Mouse (Mus musculus): Measurements from ENCODE around the gene Myo1g. TPM values are rescaled to one million over a fixed set of nuclear protein-coding genes. Genes with fewer than 3 reads are reported as not detected.

The Myo1g gene
- polyA plus RNA-seq, 1 experiment: 0.11 TPM

DNA sequence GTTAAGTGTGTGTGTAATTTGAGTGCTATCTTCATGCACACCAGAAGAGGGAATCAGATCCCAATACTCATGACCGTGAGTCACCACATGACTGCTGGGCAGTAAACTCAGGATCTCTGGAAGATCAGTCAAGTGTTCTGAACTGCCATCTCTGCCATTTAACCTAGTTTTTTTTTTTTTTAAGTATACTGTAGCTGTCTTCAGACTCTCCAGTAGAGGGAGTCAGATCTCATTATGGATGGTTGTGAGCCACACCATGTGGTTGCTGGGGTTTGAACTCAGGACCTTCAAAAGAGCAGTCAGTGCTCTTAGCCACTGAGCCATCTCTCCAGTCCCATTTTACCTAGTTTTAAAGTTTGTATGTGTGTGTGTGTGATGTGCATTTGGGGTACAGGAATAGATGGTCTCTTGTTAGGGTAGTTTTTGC is 2.9 kb upstream of the Myo1g start:
- TF ChIP-seq POLR2A (IDR thresholded peaks at IDR 0.05; ENCODE audit: low read depth, low read length): peak; percentile 55
- TF ChIP-seq CTCF (IDR thresholded peaks at IDR 0.05; ENCODE audit: borderline replicate concordance, insufficient read depth, low read length): no peak
- H3K4me1 ChIP-seq (ENCODE audit: control insufficient read depth, insufficient read depth, low read length): peaks cover 6% of the 10 kb centered on the region

DNA sequence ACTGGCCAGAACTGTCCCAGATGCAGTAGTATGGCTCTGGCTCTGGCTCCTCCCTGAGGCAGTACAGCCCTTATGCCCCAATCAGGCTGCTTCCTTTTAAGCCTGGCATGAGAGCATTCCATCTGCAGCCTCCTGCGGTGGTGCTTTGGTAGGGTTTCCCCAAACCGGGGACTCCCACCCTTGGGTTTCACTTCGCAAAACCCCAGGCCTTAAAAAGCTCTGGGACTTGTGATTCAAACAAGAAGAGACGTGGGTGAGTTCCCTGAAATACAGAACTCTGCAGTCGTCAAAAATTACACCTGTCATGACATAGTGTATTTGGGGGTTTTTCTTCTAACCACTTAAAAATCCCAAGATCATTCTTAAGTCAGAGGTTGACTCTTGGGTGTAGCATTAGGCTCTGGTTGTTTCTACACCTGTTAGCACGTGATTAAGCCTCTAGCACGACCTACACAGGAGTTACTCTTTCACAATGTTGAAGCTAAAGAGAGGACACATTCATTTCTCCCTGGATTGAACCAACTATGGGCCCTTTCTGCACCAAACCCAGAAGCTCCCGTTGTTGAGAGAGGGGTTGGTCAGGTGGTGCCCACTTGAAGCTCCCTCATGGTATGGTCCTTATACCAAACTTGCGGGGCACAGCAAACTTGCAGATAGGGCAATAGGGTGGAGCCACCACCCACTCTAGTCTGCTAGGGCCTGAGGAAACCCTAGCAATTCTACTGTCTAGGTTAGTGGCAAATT is 2.2 kb upstream of the Myo1g start:
- H3K4me3 ChIP-seq (ENCODE audit: insufficient read depth, low read length): no peak overlapping the region
- TF ChIP-seq POLR2A (IDR thresholded peaks at IDR 0.05; ENCODE audit: low read depth, low read length): no peak
- no peak for TF ChIP-seq CTCF (IDR thresholded peaks at IDR 0.05; ENCODE audit: borderline replicate concordance, insufficient read depth, low read length)
- peaks cover 6% of the 10 kb centered on the region for H3K4me1 ChIP-seq (ENCODE audit: control insufficient read depth, insufficient read depth, low read length)
- H3K27ac ChIP-seq (ENCODE audit: insufficient read depth, low read length): no peak overlapping the region

More for the DNA sequence above, 2.9 kb upstream of the Myo1g start:
- Histone ChIP-seq H3K27ac (ENCODE audit: insufficient read depth, low read length) (no peak overlapping the region), H3K4me3 (ENCODE audit: insufficient read depth, low read length) (no peak overlapping the region)

DNA sequence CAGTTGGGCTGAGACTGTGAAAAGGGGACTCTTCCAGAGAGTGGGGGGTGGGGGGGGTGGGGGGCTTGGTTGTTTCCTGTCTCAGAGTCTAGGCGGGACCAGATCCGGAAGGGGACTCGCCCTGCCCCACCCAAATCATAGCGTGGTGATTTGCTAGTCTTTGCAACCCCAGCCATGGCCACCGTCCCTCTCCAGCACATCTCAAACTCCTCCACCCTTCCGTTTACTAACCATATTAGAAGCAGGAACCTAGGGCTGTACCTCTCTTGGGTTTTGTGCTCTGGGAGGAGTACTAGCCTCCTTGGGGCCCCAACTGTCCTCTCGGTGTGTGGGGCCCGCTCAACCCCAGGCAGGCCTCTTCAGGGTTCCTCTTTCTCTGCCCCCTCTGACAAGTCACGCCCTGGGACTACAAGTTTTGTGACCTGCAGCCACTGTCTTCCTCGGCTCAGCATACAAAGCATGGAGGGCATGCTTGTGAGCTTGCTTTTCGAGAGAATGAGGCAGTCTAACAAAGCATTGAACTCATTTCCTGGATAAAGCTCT is 1.2 kb downstream of the Myo1g start:
- no peak overlapping the region for H3K27ac ChIP-seq (ENCODE audit: insufficient read depth, low read length)
- H3K4me1 ChIP-seq (ENCODE audit: control insufficient read depth, insufficient read depth, low read length): no peaks in the 10 kb centered on the region
- no peak overlapping the region for H3K4me3 ChIP-seq (ENCODE audit: insufficient read depth, low read length)
- TF ChIP-seq POLR2A (IDR thresholded peaks at IDR 0.05; ENCODE audit: low read depth, low read length) (no peak), CTCF (IDR thresholded peaks at IDR 0.05; ENCODE audit: borderline replicate concordance, insufficient read depth, low read length) (no peak)

DNA sequence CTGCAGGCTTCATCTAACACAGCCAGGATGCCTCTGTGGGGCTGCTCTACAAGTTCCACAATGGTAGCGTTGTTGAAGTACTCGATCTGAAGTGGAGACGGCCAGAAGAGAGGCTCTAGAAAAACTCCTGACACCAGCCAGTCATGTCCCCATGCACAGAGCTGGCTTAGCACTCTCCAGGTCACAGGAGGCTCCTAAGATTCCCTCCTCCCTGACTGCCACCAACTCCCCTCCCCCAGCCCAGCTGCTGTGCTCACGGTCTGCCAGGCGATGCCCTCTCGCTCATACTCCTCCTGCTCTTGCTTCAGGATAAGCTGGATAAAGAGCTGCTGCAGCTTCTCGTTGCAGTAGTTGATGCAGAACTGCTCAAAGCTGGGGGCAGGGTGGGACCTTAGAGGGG is 5.9 kb downstream of the Myo1g start:
- Histone ChIP-seq H3K27ac (ENCODE audit: insufficient read depth, low read length) (no peak overlapping the region), H3K4me3 (ENCODE audit: insufficient read depth, low read length) (no peak overlapping the region), H3K4me1 (ENCODE audit: control insufficient read depth, insufficient read depth, low read length) (no peaks in the 10 kb centered on the region)
- TF ChIP-seq CTCF (IDR thresholded peaks at IDR 0.05; ENCODE audit: borderline replicate concordance, insufficient read depth, low read length) (no peak), POLR2A (IDR thresholded peaks at IDR 0.05; ENCODE audit: low read depth, low read length) (no peak)

DNA sequence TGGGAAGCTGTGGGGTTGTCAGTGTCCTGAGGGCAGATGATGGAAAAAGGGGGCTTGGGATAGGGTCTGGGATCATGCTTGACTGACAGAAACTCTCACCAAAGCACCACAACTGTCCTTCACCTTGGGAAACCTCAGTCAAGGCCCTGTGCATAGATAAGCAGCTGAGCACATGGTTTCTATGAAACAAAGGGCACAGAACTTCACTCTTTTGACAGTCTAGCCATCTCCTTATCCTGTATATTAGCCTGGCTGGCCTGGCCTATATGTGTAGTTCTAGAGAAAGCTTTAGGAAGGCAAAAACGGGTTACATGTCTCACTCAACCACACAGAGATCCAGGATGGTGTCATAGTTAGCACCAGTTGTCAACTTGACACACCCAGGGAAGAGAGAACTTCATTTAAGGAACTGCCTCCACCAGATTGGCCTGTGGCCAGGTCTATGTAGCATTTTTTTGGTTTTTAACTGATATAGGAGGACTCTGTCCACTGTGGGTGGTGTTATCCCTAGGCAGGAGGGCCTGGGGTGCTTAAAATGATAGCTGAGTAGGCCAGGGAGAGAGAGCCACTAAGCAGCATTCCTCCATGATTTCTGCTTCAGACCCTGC is 12.4 kb downstream of the Myo1g start:
- H3K27ac ChIP-seq (ENCODE audit: insufficient read depth, low read length): no peak overlapping the region
- no peak overlapping the region for H3K4me3 ChIP-seq (ENCODE audit: insufficient read depth, low read length)
- no peaks in the 10 kb centered on the region for H3K4me1 ChIP-seq (ENCODE audit: control insufficient read depth, insufficient read depth, low read length)
- TF ChIP-seq CTCF (IDR thresholded peaks at IDR 0.05; ENCODE audit: borderline replicate concordance, insufficient read depth, low read length) (no peak), POLR2A (IDR thresholded peaks at IDR 0.05; ENCODE audit: low read depth, low read length) (no peak)

DNA sequence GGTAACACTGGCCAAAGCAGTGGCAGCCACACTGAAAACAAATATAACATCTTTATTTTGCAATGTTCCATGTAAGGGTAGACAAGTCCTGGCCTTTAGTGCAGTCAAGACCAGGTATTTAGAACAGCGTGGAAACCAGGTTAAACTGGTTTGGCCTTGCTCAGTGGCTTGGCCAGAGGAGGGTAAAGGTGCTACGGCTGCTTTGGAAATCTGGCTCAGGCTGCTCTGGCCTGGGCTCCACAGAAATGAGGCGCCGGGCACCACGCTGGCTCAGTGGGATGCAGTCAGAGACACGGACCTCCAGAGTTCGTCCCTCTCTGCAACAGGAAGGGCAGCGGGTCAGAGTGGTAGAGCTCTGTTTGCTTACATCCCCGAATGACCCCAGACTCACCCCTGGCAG is 14.2 kb downstream of the Myo1g start:
- Histone ChIP-seq H3K4me1 (ENCODE audit: control insufficient read depth, insufficient read depth, low read length) (no peaks in the 10 kb centered on the region), H3K4me3 (ENCODE audit: insufficient read depth, low read length) (no peak overlapping the region), H3K27ac (ENCODE audit: insufficient read depth, low read length) (no peak overlapping the region)
- TF ChIP-seq POLR2A (IDR thresholded peaks at IDR 0.05; ENCODE audit: low read depth, low read length): no peak
- no peak for TF ChIP-seq CTCF (IDR thresholded peaks at IDR 0.05; ENCODE audit: borderline replicate concordance, insufficient read depth, low read length)

DNA sequence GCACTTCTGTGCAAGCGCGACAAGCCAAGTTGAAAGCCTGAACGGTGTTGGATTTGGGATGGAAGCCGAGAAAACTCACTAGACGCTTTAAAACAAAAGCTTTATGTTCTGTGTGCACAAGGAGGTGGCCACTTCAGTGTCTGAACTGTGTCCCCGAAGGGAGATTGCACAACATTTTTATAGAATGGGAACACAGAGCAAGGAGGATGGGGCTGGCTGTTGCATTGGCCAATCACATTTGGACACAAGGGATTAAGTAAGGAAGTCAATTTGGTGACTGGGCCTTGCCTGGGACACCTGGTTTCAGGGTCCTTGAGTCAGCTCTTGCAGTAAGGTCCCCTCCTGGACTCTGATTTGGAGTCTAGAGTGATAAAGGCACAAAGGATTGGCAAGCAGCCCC is 16.1 kb downstream of the Myo1g start:
- TF ChIP-seq POLR2A (IDR thresholded peaks at IDR 0.05; ENCODE audit: low read depth, low read length) (no peak), CTCF (IDR thresholded peaks at IDR 0.05; ENCODE audit: borderline replicate concordance, insufficient read depth, low read length) (no peak)
- no peak overlapping the region for H3K27ac ChIP-seq (ENCODE audit: insufficient read depth, low read length)
- H3K4me1 ChIP-seq (ENCODE audit: control insufficient read depth, insufficient read depth, low read length): no peaks in the 10 kb centered on the region
- H3K4me3 ChIP-seq (ENCODE audit: insufficient read depth, low read length): no peak overlapping the region

DNA sequence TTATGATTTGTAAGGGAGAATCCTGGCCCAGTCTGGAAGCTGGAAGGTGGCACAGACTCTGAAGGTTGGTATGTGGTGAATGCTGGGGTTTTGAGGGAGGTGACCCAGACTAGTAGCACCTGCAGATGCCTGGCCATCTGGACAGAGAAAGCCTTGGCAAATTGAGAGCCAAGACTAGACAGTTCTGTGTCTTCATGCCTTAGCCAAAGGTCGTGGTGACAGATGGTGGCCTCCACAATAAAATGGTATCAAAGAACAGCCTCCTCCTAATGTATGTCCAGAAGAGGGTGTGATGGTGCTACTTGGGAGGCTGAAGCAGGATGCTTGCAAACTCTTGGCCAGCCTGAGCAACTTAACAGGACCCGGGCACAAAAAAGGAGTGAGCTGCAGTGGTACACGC is 16.5 kb downstream of the Myo1g start:
- Histone ChIP-seq H3K4me1 (ENCODE audit: control insufficient read depth, insufficient read depth, low read length) (no peaks in the 10 kb centered on the region), H3K4me3 (ENCODE audit: insufficient read depth, low read length) (no peak overlapping the region), H3K27ac (ENCODE audit: insufficient read depth, low read length) (no peak overlapping the region)
- TF ChIP-seq POLR2A (IDR thresholded peaks at IDR 0.05; ENCODE audit: low read depth, low read length) (no peak), CTCF (IDR thresholded peaks at IDR 0.05; ENCODE audit: borderline replicate concordance, insufficient read depth, low read length) (no peak)

DNA sequence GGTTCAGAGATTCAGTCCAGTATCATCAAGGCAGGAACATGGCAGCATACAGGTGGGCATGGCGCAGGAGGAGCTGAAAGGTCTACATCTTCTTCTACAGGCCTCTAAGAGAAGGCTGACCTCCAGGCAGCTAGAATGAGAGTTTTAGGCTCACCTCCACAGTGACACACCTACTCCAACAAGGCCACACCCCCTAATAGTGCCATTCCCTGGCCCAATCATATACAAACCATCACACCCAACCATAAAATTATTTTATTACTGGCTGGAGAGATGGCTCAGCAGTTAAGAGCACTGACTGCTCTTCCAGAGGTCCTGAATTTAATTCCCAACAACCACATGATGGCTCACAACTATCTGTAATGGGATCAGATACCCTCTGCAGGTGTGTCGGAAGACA is 18.3 kb downstream of the Myo1g start:
- H3K27ac ChIP-seq (ENCODE audit: insufficient read depth, low read length): no peak overlapping the region
- H3K4me1 ChIP-seq (ENCODE audit: control insufficient read depth, insufficient read depth, low read length): no peaks in the 10 kb centered on the region
- TF ChIP-seq CTCF (IDR thresholded peaks at IDR 0.05; ENCODE audit: borderline replicate concordance, insufficient read depth, low read length) (no peak), POLR2A (IDR thresholded peaks at IDR 0.05; ENCODE audit: low read depth, low read length) (no peak)
- no peak overlapping the region for H3K4me3 ChIP-seq (ENCODE audit: insufficient read depth, low read length)

DNA sequence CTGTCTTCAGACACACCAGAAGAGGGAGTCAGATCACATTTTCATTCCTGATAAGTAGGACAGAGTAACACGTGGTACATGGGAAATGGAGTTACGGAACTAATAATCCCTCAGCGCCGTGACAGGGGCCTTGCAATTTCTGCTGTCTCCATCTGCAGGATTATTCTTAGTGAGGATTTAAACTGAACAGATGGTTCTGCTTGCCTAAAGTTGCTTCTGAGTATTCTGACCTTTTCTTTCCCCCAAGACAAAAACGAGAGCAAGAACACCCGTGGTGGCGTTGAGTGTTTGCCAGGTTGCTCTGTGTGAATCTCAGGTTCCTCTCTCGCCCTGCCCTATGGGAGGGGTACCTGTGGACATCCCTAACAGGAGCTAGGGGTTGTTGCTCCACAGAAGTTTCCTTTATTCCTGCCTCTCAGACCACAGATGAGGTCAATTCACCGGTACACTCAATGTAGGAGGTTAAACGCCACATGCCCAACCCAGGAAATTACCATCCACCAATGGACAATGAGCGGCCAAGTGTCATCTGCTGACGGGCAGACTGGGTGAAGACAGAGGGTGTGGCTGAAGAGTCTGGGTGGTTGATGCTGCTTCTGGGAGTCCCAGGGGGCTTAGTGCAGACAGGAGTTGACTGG is 23.3 kb downstream of the Myo1g start:
- Histone ChIP-seq H3K27ac (ENCODE audit: insufficient read depth, low read length) (no peak overlapping the region), H3K4me1 (ENCODE audit: control insufficient read depth, insufficient read depth, low read length) (no peaks in the 10 kb centered on the region), H3K4me3 (ENCODE audit: insufficient read depth, low read length) (no peak overlapping the region)
- TF ChIP-seq POLR2A (IDR thresholded peaks at IDR 0.05; ENCODE audit: low read depth, low read length) (no peak), CTCF (IDR thresholded peaks at IDR 0.05; ENCODE audit: borderline replicate concordance, insufficient read depth, low read length) (no peak)

Data from embryonic fibroblast, embryonic 13.5 days (primary cell).